Mouse (Mus musculus) 3134 (cell line): ENCODE data around the gene Pkdcc.

ENCODE experiments used
- DNase-seq: peaks from one replicate; pipeline ENCODE4 v3.0.0-alpha.2; 2011; ENCODE audit warnings: low spot score; ENCODE audit not compliant: insufficient read length; ENCODE audit errors: extremely low read depth

Pkdcc gene

DNA sequence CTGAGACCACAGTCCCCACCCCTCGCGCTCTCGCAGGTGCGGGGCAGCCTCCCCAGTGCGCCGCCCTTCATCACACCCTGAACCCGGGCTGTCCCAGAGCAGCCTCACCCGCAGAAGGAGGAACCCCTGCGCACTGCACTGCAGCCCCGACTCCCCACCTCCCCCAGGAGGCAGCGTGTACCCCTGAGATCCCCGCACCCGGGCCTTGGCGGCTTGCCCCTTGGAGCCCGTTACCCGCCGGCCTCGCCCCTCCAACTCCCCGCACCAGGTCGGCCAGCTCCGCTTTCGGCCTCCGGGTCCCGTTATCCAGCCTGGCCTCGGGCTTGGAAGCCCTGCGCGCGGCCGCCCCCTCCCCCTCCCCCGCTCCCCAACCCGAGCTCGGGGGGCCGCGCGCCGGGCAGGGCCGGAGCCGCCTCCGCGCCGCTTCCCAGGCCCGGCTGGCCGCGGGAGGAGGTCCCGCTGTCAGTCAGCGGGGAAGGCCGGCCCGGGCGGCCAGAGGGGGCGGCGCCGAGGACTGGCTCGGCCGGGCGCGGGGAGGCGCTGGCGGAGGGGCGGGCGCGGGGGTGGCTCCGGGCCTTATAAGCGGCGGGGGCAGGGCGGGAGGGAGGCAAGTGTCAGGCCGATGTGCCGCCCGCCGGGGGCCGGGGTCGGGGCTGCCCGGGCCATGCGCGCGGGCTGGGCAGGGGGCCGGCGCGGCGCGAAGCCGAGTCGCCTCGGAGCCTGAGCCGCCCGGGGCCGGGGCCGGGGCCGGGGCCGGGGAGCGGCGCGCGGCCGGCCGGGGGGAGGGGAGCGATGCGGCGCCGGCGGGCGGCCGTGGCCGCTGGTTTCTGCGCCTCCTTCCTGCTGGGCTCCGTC, at the start of gene Pkdcc:
Gene Pkdcc (plus strand): TSS at position 619 of the 855 bp plus-strand sequence.
- DNase-seq, result no peak

DNA sequence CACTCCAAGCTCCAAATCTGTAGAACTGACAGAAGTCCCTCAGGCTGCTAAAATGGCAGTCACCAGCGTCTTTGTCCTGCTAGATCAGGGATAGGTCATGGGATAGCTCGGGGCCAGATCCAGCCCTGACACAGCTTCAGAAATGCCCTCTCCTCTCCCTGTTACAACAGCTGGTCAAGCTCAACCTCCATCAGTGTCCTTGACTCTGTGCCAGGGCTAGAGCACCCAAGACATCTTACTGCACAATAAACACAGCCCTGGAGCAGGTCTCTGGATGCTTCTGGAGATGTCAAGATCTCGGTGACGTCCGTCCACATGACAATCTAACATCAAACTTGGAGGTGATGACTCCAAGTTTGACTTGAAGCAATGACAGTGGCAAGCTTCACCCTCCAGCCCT, 48.9 kb upstream of the Pkdcc start:
- DNase-seq, result no peak

GRCm38 (mm10) chr17:83176146-83176545, 38.9 kb upstream of the Pkdcc start:
- no peak for DNase-seq

DNA sequence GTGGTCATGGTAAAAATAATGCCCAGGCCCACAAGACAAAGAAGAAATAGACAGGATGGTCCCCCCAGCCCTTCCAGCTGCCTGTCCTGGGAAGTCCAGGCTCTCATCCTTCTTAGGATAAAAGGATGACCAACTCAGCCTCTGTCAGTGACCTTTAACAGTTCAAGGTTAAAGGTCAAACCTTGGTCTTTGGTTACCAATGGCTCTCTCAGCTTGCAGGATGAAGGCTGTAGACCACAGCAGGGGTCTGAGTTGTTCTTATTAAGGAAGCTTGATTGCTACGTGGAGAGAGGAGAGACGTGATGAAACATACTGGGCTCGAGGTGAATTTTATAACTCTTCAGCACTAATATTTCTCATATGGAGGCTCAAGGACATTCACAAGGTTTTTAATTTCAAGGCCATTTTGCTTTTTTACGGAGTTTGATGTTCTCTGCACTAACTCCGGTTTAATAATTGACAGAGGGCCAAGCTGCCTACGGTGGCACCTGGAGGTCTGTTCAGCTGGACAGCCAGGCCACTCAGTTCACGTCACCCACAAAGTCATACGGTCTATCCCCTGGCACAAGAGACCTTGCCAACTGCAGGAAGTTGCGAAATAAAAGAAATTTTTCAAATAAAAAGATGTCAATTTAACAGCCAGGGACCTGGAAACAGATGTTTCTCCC, 36.5 kb upstream of the Pkdcc start:
- DNase-seq, result no peak

DNA sequence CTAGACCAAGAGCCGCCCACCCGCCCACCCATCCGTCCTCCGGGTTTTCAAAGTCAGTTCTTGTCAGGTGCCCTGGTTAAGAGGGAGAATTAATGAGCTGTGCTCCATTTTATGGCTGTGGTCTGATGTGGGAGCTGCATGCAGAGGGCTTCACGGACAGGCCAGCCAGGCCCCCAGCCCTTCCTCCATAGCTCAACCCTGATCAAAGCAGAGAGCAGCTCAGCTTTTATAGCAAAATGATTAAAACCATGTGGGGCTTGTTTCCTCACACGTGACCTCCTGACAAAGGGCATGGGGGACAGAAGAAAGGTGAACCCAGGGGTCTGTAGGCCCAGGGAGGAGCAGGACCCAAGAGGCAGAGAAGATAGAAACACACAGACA, 36.0 kb upstream of the Pkdcc start:
- no peak for DNase-seq

DNA sequence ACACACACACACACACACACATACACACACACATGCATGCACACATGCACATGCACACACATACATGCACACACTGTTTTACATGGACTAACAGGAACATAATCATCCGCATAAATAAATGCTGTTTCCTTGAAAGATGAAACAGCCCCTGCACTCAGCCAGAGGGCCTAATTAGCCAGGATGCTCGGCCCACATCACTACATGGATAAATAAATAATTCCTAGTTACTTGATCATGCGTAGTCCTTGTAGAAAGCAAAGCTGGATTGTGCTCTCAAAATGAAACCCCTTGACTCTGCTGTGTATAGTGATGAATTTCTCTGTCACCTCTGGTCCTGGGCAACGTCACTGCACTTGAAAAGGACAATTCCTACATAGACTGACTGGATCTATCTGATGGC, 35.5 kb upstream of the Pkdcc start:
- no peak for DNase-seq

DNA sequence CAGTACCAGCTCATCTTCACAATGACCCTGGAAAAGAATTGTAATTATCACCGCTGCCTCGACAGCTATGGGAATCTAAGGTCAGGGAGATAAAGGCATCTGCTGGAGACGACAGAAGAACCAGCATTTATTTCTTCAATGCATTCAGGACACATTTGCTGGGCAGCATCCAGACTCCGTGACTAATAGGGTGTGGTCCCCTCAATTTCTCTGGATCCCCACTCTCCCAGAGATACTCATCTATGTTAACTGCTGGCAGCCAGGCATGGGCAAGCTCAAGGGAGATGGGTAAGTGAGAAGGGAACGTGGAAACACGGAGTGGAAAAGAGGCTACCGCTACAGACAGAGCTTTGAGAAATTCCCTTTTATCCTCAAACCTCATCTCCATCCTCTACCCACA, 34.0 kb upstream of the Pkdcc start:
- no peak for DNase-seq

DNA sequence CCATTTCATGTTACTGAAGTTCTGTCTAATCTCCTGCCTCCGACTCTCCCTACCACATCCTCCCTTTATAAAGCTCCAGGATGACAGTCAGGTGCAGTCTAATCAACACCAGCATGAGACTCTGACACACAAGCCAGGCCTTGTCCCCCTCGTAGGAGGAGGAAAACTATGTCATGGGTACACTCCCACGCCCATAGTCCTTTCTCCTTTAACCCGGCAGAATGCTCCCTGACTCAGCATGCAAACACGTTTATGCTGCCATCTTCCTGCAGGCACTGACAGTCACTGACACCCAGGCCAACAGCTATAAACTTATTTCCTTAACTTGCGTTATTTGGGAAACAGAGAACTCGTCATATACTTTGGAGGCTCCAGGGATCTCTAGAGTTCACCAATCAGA, 33.5 kb upstream of the Pkdcc start:
- DNase-seq, result no peak

- DNase-seq, result no peak
These were observed 32.9 kb upstream of the Pkdcc start for GRCm38 (mm10) chr17:83182061-83182664.

DNA sequence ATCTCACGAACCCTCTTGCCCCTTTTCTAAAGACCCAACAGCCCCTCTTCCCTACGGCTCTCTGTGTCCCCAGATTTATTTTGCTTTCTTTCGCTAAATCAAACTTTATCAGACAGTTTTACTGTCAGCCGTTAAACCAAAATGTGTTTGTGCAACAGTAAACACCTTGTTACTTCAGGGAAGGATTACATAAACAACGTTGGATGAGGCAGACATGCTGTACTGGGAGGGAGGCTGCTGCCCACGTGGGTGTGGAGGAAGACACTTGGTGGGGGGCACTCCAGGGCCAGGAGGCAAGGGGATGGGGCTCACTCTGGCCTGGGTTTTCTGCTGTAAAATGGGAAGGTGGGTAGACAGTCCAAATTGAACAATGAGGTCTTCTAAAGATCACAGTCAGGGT, 32.3 kb upstream of the Pkdcc start:
- no peak for DNase-seq

DNA sequence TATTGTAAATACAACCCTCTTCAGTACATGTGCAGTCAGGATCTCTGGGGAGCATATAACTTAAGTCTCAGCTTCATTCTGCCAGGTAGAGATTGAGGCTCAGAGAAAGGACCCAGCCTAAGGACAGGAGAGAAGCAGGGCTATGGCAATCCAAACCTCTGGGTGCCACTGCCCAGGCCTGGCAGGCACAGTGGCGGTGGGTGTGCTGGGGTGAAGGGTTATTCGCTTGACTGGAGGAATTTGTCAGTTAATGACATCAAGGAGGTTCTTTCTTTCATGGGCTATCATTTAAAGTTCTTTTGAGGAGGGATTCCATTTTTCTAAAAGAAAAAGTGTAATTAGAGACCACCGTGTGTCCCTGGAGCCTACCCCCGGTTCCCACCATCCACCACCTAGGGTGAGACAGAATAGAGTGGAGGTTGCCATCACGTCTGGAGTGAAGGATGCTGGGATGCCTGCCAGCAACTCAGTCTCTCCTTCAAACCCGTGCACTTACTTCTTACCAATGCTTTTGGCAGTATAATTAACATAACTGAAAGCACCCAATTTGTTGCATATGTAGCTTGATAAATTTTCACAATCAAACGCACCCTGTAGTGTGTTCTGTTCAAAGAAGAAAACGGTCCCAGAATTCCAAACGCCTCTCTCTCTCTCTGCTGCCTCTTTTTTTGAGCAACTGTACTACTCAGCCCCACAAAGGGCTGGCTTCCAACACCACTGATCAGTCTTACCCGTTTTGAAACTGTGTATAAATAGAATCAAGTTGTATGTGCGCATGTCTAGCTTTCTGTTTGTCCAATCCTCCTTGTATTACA, 27.1 kb upstream of the Pkdcc start:
- DNase-seq, result no peak

- no peak for DNase-seq
These were observed 24.3 kb upstream of the Pkdcc start for GRCm38 (mm10) chr17:83190810-83191209.

DNA sequence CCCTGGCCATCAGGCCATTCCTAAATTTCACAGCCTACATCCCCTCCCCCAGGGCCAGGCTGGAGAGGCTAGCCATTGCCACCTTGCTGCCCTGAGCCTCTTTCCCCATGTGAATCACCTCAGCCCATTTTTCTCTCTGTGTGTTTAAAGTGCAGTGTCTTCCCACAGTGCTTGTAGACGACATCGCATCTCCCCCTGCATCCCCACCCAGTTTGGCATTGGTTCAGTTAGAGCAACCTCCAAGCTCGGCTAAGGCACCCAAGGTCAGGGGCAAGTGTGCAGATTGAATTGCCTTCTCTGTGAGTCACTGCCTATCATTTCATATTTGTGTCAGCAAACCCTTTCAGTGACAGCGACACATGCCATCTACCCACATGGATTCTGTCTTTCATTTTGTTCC, 20.6 kb upstream of the Pkdcc start:
- DNase-seq, result no peak

GRCm38 (mm10) chr17:83197361-83197923, 17.6 kb upstream of the Pkdcc start:
- no peak for DNase-seq

GRCm38 (mm10) chr17:83200469-83200868, 14.6 kb upstream of the Pkdcc start:
- DNase-seq, result no peak

- no peak for DNase-seq
These were observed 13.8 kb upstream of the Pkdcc start for GRCm38 (mm10) chr17:83201257-83201656.

DNA sequence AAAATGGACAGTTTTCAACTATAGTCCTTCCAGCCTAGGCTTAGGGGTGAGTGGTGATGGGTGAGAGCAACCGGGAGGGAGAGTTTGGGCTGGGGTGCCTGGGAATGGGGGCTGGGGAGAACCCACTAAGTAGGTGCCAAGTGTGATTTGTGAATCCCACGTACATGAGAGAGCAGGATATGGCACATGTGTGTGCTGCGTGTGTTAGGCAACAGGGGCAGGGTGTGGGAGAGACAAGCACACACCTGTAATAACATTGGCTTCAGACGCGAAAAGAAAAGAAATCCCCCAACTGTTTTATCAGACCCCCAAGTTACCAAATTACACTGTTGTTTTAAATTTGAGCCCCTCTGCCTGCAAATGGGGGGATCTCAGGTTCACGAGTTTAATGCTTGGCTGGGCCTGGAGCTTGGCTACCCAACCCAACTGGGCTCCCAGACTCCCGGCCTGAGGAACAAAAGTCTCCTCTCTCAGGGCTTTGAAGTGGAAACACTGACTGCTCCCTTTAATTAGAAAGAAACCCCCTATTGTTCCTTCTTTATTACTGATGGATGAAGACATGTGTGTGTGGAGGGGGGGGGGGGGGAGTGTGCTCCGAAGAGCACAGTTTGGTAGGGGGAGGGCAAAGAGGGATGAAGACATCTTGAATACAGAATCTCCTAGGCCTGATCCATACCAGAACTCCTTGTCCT, 11.3 kb upstream of the Pkdcc start:
- no peak for DNase-seq

DNA sequence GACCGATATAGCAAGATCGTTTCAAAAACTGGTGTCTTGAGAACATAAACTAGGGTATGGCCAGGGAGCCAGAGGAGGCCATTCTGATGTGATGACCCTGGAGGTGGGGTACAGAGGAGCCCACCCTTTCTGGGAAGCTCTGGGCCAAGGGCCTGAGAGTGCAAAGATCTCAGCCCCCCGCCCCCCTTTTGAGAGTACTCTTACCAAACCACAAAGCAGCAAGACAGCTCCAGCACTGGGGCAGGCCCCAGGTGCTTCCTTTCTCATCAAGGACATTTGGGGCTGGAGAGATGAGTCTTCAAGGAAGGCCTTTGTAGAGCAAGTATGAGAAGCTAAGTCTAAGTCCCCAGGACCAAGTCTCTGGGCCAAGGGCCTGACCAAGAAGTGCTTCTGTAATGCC, 7.8 kb upstream of the Pkdcc start:
- no peak for DNase-seq

DNA sequence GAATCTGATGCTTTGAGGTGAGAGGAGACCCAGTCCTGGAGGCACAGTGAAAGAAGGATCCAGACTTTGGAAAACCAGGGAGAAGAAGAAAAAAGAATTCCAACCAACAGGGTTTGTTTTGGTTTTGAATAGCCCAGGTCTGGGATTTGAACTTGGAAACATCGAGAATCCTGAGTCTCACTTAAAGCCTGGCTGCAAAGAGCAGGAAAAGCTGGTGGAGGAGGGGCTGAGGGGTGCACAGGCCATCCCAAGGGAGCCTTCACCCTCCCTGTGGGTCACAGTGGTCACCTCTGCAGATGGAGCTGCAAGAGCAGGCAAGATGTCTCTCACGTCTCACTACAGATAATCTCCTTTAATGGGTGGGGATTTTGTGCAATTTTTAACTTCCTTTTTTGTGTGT, 6.6 kb upstream of the Pkdcc start:
- DNase-seq, result no peak

GRCm38 (mm10) chr17:83210531-83210930, 4.6 kb upstream of the Pkdcc start:
- DNase-seq, result no peak
